Mouse (Mus musculus): ENCODE measurements at regions not wholly inside any gene's neighbourhood (a gene's known extent, or its start where the extent isn't known, plus 50 kb on each side); places are given as distances from the start of the nearest gene placed in this dataset.

- WGBS = 88% methylated on average over 10 of the region's 10 CpGs
- no peaks in the 10 kb centered on the region for H3K27me3 ChIP-seq (ENCODE audit: control insufficient read depth, insufficient read depth, low read length)
- ATAC-seq (ENCODE audit: insufficient read depth, low read depth) = no peak
- no peaks in the 10 kb centered on the region for H3K9me3 ChIP-seq (replicated peaks; ENCODE audit: control insufficient read depth, low read length)
- no peaks in the 10 kb centered on the region for H3K4me1 ChIP-seq (ENCODE audit: control insufficient read depth, insufficient read depth)
- DNase-seq (ENCODE audit: low spot score) = no peak
- H3K27ac ChIP-seq (ENCODE audit: low read depth) = no peak overlapping the region
- H3K4me2 ChIP-seq (ENCODE audit: low read depth, low read length) = no peak overlapping the region
- TF ChIP-seq EP300 (IDR thresholded peaks at IDR 0.05; ENCODE audit: low read depth) (no peak), CTCF (IDR thresholded peaks at IDR 0.05; ENCODE audit: low read depth) (no peak)
- no peak overlapping the region for H3K9ac ChIP-seq (replicated peaks; ENCODE audit: low read depth, low read length)
- no peaks in the 10 kb centered on the region for H3K36me3 ChIP-seq (replicated peaks; ENCODE audit: control insufficient read depth, insufficient read depth, low read length)
- no peak overlapping the region for H3K4me3 ChIP-seq (ENCODE audit: low read depth, low read length)
Measured at GRCm38 (mm10) chr1:38722155-38722554, 57.4 kb upstream of the Aff3 start.

- Histone ChIP-seq H3K4me1 (ENCODE audit: control insufficient read depth, insufficient read depth) (no peaks in the 10 kb centered on the region), H3K27me3 (ENCODE audit: control insufficient read depth, insufficient read depth, low read length) (no peaks in the 10 kb centered on the region), H3K36me3 (replicated peaks; ENCODE audit: control insufficient read depth, insufficient read depth, low read length) (no peaks in the 10 kb centered on the region), H3K9me3 (replicated peaks; ENCODE audit: control insufficient read depth, low read length) (no peaks in the 10 kb centered on the region), H3K27ac (ENCODE audit: low read depth) (no peak overlapping the region), H3K4me2 (ENCODE audit: low read depth, low read length) (no peak overlapping the region), H3K4me3 (ENCODE audit: low read depth, low read length) (no peak overlapping the region), H3K9ac (replicated peaks; ENCODE audit: low read depth, low read length) (no peak overlapping the region)
- DNase-seq (ENCODE audit: low spot score) (no peak), ATAC-seq (ENCODE audit: insufficient read depth, low read depth) (no peak)
- WGBS = 35% methylated on average over 9 of the region's 9 CpGs
- TF ChIP-seq CTCF (IDR thresholded peaks at IDR 0.05; ENCODE audit: low read depth) (no peak), EP300 (IDR thresholded peaks at IDR 0.05; ENCODE audit: low read depth) (no peak)
Measured at GRCm38 (mm10) chr1:38720287-38720686, 55.5 kb upstream of the Aff3 start.

- Histone ChIP-seq H3K9me3 (replicated peaks; ENCODE audit: control insufficient read depth, low read length) (no peaks in the 10 kb centered on the region), H3K4me3 (ENCODE audit: low read depth, low read length) (no peak overlapping the region), H3K4me1 (ENCODE audit: control insufficient read depth, insufficient read depth) (no peaks in the 10 kb centered on the region), H3K4me2 (ENCODE audit: low read depth, low read length) (no peak overlapping the region), H3K36me3 (replicated peaks; ENCODE audit: control insufficient read depth, insufficient read depth, low read length) (no peaks in the 10 kb centered on the region), H3K9ac (replicated peaks; ENCODE audit: low read depth, low read length) (no peak overlapping the region), H3K27ac (ENCODE audit: low read depth) (no peak overlapping the region), H3K27me3 (ENCODE audit: control insufficient read depth, insufficient read depth, low read length) (no peaks in the 10 kb centered on the region)
- TF ChIP-seq EP300 (IDR thresholded peaks at IDR 0.05; ENCODE audit: low read depth) = no peak
- no peak for TF ChIP-seq CTCF (IDR thresholded peaks at IDR 0.05; ENCODE audit: low read depth)
- DNase-seq (ENCODE audit: low spot score) (no peak), ATAC-seq (ENCODE audit: insufficient read depth, low read depth) (no peak)
- WGBS = 69% methylated on average over 4 of the region's 4 CpGs
Measured at GRCm38 (mm10) chr1:38715621-38716020, 50.9 kb upstream of the Aff3 start.
